Mouse (Mus musculus) small intestine, adult 2 months (tissue): ENCODE data around the gene Ddx25. TPM values are rescaled to one million over a fixed set of nuclear protein-coding genes. Genes with fewer than 3 reads are reported as not detected.

Experiments used
- H3K27ac ChIP-seq: fragments of 200-500 bp; 2 replicates; pipeline ENCODE4 v1.5.1; 2012; ENCODE audit warnings: low read depth, low read length, control low read depth, inconsistent platforms; ENCODE audit not compliant: insufficient read depth
- H3K27me3 ChIP-seq: fragments of 200-500 bp; 2 replicates; pipeline ENCODE4 v1.6.1; 2012; ENCODE audit warnings: mild to moderate bottlenecking, moderate library complexity, low read length, inconsistent platforms; ENCODE audit not compliant: control insufficient read depth, insufficient read depth
- H3K36me3 ChIP-seq: fragments of 200-500 bp; 2 replicates; pipeline ENCODE4 v1.6.1; 2012; ENCODE audit warnings: mild to moderate bottlenecking, low read length, control low read depth, inconsistent platforms; ENCODE audit not compliant: control insufficient read depth, insufficient read depth
- H3K4me1 ChIP-seq: fragments of 200-500 bp; 2 replicates; pipeline ENCODE4 v1.6.1; 2012; ENCODE audit warnings: low read length, inconsistent platforms, mixed read lengths; ENCODE audit not compliant: control insufficient read depth, insufficient read depth, insufficient read length
- H3K4me3 ChIP-seq: fragments of 200-500 bp; 2 replicates; pipeline ENCODE4 v1.5.1; 2012; ENCODE audit warnings: low read depth, mild to moderate bottlenecking, control low read depth, inconsistent platforms, low read length, moderate library complexity
- CTCF ChIP-seq: fragments of 200-500 bp; IDR thresholded peaks from 2 replicates; pipeline ENCODE4 v1.5.1; 2012; ENCODE audit warnings: low read depth, mild to moderate bottlenecking, control low read depth, inconsistent platforms, low read length, moderate library complexity, mixed read lengths; ENCODE audit not compliant: insufficient replicate concordance, insufficient read length; ENCODE audit errors: extremely low read depth
- POLR2A ChIP-seq: fragments of 200-500 bp; IDR thresholded peaks from 2 replicates; pipeline ENCODE4 v1.6.1; 2012; ENCODE audit warnings: low read depth, mild to moderate bottlenecking, control low read depth, inconsistent platforms, low read length, moderate library complexity
- WGBS: fragments of 180-500 bp; shearing (Covaris S2); methylation state at CpG from one replicate; pipeline ENCODE4 v1.1.7; 2018; 5-methylcytosine and 5-hydroxymethylcytosine counted together
- polyA plus RNA-seq: library from polyadenylated mRNA; depleted of rRNA; stranded (reverse); fragments of >200 nt; gene quantifications from 2 replicates; pipeline ENCODE4 v1.2.3, GENCODE M21; 2012

Gene Ddx25
- polyA plus RNA-seq, 1 experiment, result 0.01 TPM

GRCm38 (mm10) chr9:35516711-35517110 lies 41.6 kb downstream of the Ddx25 start:
- no peak for TF ChIP-seq CTCF
- TF ChIP-seq POLR2A, result no peak
- Histone ChIP-seq H3K36me3 (no peaks in the 10 kb centered on the region), H3K27me3 (no peaks in the 10 kb centered on the region), H3K4me3 (no peak overlapping the region), H3K4me1 (peaks cover 5% of the 10 kb centered on the region; the same call in 1 of the 2 replicates), H3K27ac (no peak overlapping the region)
- 91% methylated on average over 16 of the region's 16 CpGs for WGBS

GRCm38 (mm10) chr9:35516182-35516581 lies 42.1 kb downstream of the Ddx25 start:
- WGBS, result 75% methylated on average over 5 of the region's 5 CpGs
- H3K4me1 ChIP-seq, result peaks cover 1% of the 10 kb centered on the region; the same call in 1 of the 2 replicates
- H3K36me3 ChIP-seq, result no peaks in the 10 kb centered on the region
- no peak overlapping the region for H3K27ac ChIP-seq
- no peak overlapping the region for H3K4me3 ChIP-seq
- H3K27me3 ChIP-seq, result no peaks in the 10 kb centered on the region
- TF ChIP-seq POLR2A (no peak), CTCF (no peak)

- Histone ChIP-seq H3K27me3 (no peaks in the 10 kb centered on the region), H3K4me1 (no peaks in the 10 kb centered on the region), H3K36me3 (no peaks in the 10 kb centered on the region), H3K4me3 (no peak overlapping the region), H3K27ac (no peak overlapping the region)
- 78% methylated on average over 4 of the region's 4 CpGs for WGBS
- TF ChIP-seq POLR2A (no peak), CTCF (no peak)
These were observed 44.4 kb downstream of the Ddx25 start for GRCm38 (mm10) chr9:35513900-35514299.

- Histone ChIP-seq H3K4me1 (no peaks in the 10 kb centered on the region), H3K27ac (no peak overlapping the region), H3K27me3 (no peaks in the 10 kb centered on the region), H3K36me3 (peaks cover 3% of the 10 kb centered on the region), H3K4me3 (no peak overlapping the region)
- no peak for TF ChIP-seq POLR2A
- no peak for TF ChIP-seq CTCF
- WGBS, result 53% methylated on average over 8 of the region's 8 CpGs
These were observed 50.1 kb downstream of the Ddx25 start for GRCm38 (mm10) chr9:35508234-35508633.

GRCm38 (mm10) chr9:35502361-35503000 lies 55.8 kb downstream of the Ddx25 start:
- no peaks in the 10 kb centered on the region for H3K4me1 ChIP-seq

GRCm38 (mm10) chr9:35499946-35500345 lies 58.4 kb downstream of the Ddx25 start:
- WGBS, result 79% methylated on average over 6 of the region's 6 CpGs
- H3K36me3 ChIP-seq, result peaks cover 7% of the 10 kb centered on the region
- H3K27ac ChIP-seq, result no peak overlapping the region
- TF ChIP-seq POLR2A, result no peak
- TF ChIP-seq CTCF, result no peak
- no peaks in the 10 kb centered on the region for H3K4me1 ChIP-seq
- no peaks in the 10 kb centered on the region for H3K27me3 ChIP-seq
- no peak overlapping the region for H3K4me3 ChIP-seq

More at GRCm38 (mm10) chr9:35502361-35503000, 55.8 kb downstream of the Ddx25 start:
- no peak for TF ChIP-seq POLR2A
- no peak for TF ChIP-seq CTCF
- Histone ChIP-seq H3K36me3 (peaks cover 7% of the 10 kb centered on the region), H3K4me3 (no peak overlapping the region), H3K27ac (no peak overlapping the region), H3K27me3 (no peaks in the 10 kb centered on the region)
- WGBS, result 88% methylated on average over 10 of the region's 10 CpGs

GRCm38 (mm10) chr9:35495471-35495870 lies 62.9 kb downstream of the Ddx25 start:
- no peaks in the 10 kb centered on the region for H3K36me3 ChIP-seq
- no peaks in the 10 kb centered on the region for H3K27me3 ChIP-seq
- H3K4me3 ChIP-seq, result no peak overlapping the region
- no peak overlapping the region for H3K27ac ChIP-seq
- 77% methylated on average over 3 of the region's 3 CpGs for WGBS
- H3K4me1 ChIP-seq, result peaks cover 2% of the 10 kb centered on the region; the same call in 1 of the 2 replicates
- TF ChIP-seq POLR2A (no peak), CTCF (no peak)
